Mouse (Mus musculus): Measurements from ENCODE around the gene Arf4. TPM values are rescaled to one million over a fixed set of nuclear protein-coding genes. Genes with fewer than 3 reads are reported as not detected.

Arf4 gene
- polyA plus RNA-seq (2012; rRNA removed) (302 and 353 TPM in 2 replicates), polyA plus RNA-seq (2014; fragmentation: Nextera tagmentation; extraction: Ambion mirVana) (670 and 708 TPM in 2 replicates)

- DNase-seq (ENCODE audit: low spot score) = peak; percentile 98
- peak; percentile 71; the same call in 1 of the 2 replicates for TF ChIP-seq POLR2A (IDR thresholded peaks at IDR 0.05; ENCODE audit: borderline replicate concordance, extremely low read depth, insufficient read depth, insufficient read length)
- under 1% methylated on average over 75 of the region's 83 CpGs for WGBS
These were observed at the start of gene Arf4 for GRCm38 (mm10) chr14:26637851-26638707. Gene Arf4 (plus strand): TSS chr14:26638074.

DNA sequence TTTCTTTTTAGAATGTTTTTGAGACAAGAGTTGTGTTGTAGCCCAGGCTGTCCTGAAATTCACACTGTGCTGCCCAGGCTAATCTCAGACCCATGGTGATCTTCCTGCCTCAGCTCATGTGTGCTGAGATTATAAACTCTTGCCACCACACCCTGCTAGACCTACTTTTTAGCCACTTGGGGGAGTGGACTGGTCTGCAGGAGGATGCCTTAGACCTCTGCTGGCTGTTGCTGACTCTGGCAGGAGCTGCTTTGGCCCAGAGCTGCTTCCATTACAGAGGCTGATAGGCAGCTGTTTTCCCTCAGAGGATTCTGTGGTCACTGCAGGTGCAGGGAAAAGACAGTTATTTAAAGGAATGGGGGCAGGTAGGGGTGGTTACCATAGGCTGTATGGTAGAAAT lies 46.5 kb upstream of the Arf4 start:
- Histone ChIP-seq H3K27ac (replicated peaks; ENCODE audit: low read depth, low read length) (no peak overlapping the region), H3K36me3 (ENCODE audit: control insufficient read depth, insufficient read depth, low read length) (peaks cover 11% of the 10 kb centered on the region), H3K4me3 (replicated peaks; ENCODE audit: low read length) (no peak overlapping the region), H3K4me1 (ENCODE audit: control insufficient read depth, insufficient read depth, low read length) (no peaks in the 10 kb centered on the region), H3K4me2 (replicated peaks; ENCODE audit: low read depth, low read length, severe bottlenecking) (no peak overlapping the region), H3K9ac (ENCODE audit: low read depth, low read length, severe bottlenecking) (no peak overlapping the region), H3K9me3 (ENCODE audit: control insufficient read depth, low read length) (no peaks in the 10 kb centered on the region), H3K27me3 (ENCODE audit: control insufficient read depth, insufficient read depth, low read length) (no peaks in the 10 kb centered on the region)
- ATAC-seq (ENCODE audit: low FRiP score, low read depth) = no peak
- no peak for TF ChIP-seq POLR2A (IDR thresholded peaks at IDR 0.05; ENCODE audit: borderline replicate concordance, extremely low read depth, insufficient read depth, insufficient read length)
- DNase-seq (ENCODE audit: low spot score) = no peak

More at GRCm38 (mm10) chr14:26637851-26638707, at the start of gene Arf4:
- H3K4me3 ChIP-seq (replicated peaks; ENCODE audit: low read length) = peak within 1 kb of the TSS; percentile 94
- peak; percentile 96 for ATAC-seq (ENCODE audit: low FRiP score, low read depth)
- H3K27me3 ChIP-seq (ENCODE audit: control insufficient read depth, insufficient read depth, low read length) = no peaks in the 10 kb centered on the region
- H3K36me3 ChIP-seq (ENCODE audit: control insufficient read depth, insufficient read depth, low read length) = 0 out of 2 replicates have a peak, but pooled peaks cover 2% of the 10 kb centered on the region
- peak within 1 kb of the TSS; percentile 95 for H3K9ac ChIP-seq (ENCODE audit: low read depth, low read length, severe bottlenecking)
- H3K27ac ChIP-seq (replicated peaks; ENCODE audit: low read depth, low read length) = peak within 1 kb of the TSS; percentile 96
- no peaks in the 10 kb centered on the region for H3K9me3 ChIP-seq (ENCODE audit: control insufficient read depth, low read length)
- H3K4me1 ChIP-seq (ENCODE audit: control insufficient read depth, insufficient read depth, low read length) = peaks cover 14% of the 10 kb centered on the region
- H3K4me2 ChIP-seq (replicated peaks; ENCODE audit: low read depth, low read length, severe bottlenecking) = peak within 1 kb of the TSS; percentile 68

GRCm38 (mm10) chr14:26593281-26593895 lies 44.5 kb upstream of the Arf4 start:
- Histone ChIP-seq H3K4me1 (ENCODE audit: control insufficient read depth, insufficient read depth, low read length) (no peaks in the 10 kb centered on the region), H3K27me3 (ENCODE audit: control insufficient read depth, insufficient read depth, low read length) (no peaks in the 10 kb centered on the region), H3K9me3 (ENCODE audit: control insufficient read depth, low read length) (no peaks in the 10 kb centered on the region), H3K36me3 (ENCODE audit: control insufficient read depth, insufficient read depth, low read length) (peaks cover 29% of the 10 kb centered on the region), H3K4me3 (replicated peaks; ENCODE audit: low read length) (no peak overlapping the region), H3K4me2 (replicated peaks; ENCODE audit: low read depth, low read length, severe bottlenecking) (no peak overlapping the region), H3K9ac (ENCODE audit: low read depth, low read length, severe bottlenecking) (no peak overlapping the region), H3K27ac (replicated peaks; ENCODE audit: low read depth, low read length) (no peak overlapping the region)
- no peak for ATAC-seq (ENCODE audit: low FRiP score, low read depth)
- no peak for DNase-seq (ENCODE audit: low spot score)
- 89% methylated on average over 2 of the region's 2 CpGs for WGBS
- no peak for TF ChIP-seq POLR2A (IDR thresholded peaks at IDR 0.05; ENCODE audit: borderline replicate concordance, extremely low read depth, insufficient read depth, insufficient read length)

- no peak for ATAC-seq (ENCODE audit: low FRiP score, low read depth)
- peaks cover 41% of the 10 kb centered on the region for H3K36me3 ChIP-seq (ENCODE audit: control insufficient read depth, insufficient read depth, low read length)
These were observed 42.7 kb upstream of the Arf4 start for GRCm38 (mm10) chr14:26595167-26595566.

DNA sequence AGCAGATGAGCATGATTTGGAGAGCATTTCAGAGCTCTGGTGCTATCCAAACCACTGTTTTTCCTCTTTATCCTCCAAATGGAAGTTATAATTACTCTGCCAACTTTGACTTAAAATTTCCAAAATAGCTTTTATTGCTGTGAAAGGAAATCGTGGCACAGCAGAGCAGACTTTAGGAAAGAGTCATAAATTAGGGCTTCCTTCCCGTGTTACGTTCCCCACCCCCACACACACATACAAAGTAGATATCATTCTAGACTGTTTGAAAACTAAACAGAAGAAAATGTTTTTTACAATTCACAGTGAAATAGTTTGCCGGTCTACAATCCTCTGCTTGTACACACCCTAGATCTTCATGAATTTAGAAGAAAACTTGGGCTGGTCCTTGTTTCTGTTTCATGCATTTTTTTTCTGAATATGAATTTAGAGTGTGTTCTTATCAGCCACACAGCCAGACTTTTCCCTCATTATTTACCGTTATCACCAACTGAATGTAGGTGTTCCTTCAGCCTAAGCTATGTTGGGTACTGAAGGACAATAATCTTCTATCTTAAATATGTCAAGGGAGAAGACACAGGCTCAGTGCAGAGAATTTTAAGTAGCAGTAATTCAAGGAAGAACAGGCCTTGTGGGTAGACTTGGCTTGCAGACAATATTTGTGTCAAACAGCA lies 42.0 kb upstream of the Arf4 start:
- WGBS = 71% methylated on average over 5 of the region's 5 CpGs
- Histone ChIP-seq H3K4me1 (ENCODE audit: control insufficient read depth, insufficient read depth, low read length) (no peaks in the 10 kb centered on the region), H3K27me3 (ENCODE audit: control insufficient read depth, insufficient read depth, low read length) (no peaks in the 10 kb centered on the region), H3K4me3 (replicated peaks; ENCODE audit: low read length) (no peak overlapping the region), H3K9me3 (ENCODE audit: control insufficient read depth, low read length) (no peaks in the 10 kb centered on the region), H3K9ac (ENCODE audit: low read depth, low read length, severe bottlenecking) (no peak overlapping the region), H3K27ac (replicated peaks; ENCODE audit: low read depth, low read length) (no peak overlapping the region), H3K36me3 (ENCODE audit: control insufficient read depth, insufficient read depth, low read length) (peaks cover 45% of the 10 kb centered on the region), H3K4me2 (replicated peaks; ENCODE audit: low read depth, low read length, severe bottlenecking) (no peak overlapping the region)
- no peak for DNase-seq (ENCODE audit: low spot score)
- no peak for TF ChIP-seq POLR2A (IDR thresholded peaks at IDR 0.05; ENCODE audit: borderline replicate concordance, extremely low read depth, insufficient read depth, insufficient read length)
- ATAC-seq (ENCODE audit: low FRiP score, low read depth) = no peak

More at GRCm38 (mm10) chr14:26595167-26595566, 42.7 kb upstream of the Arf4 start:
- Histone ChIP-seq H3K4me1 (ENCODE audit: control insufficient read depth, insufficient read depth, low read length) (no peaks in the 10 kb centered on the region), H3K9ac (ENCODE audit: low read depth, low read length, severe bottlenecking) (no peak overlapping the region), H3K27ac (replicated peaks; ENCODE audit: low read depth, low read length) (no peak overlapping the region), H3K9me3 (ENCODE audit: control insufficient read depth, low read length) (no peaks in the 10 kb centered on the region), H3K4me2 (replicated peaks; ENCODE audit: low read depth, low read length, severe bottlenecking) (no peak overlapping the region), H3K27me3 (ENCODE audit: control insufficient read depth, insufficient read depth, low read length) (no peaks in the 10 kb centered on the region), H3K4me3 (replicated peaks; ENCODE audit: low read length) (no peak overlapping the region)
- 91% methylated on average over 7 of the region's 7 CpGs for WGBS
- no peak for TF ChIP-seq POLR2A (IDR thresholded peaks at IDR 0.05; ENCODE audit: borderline replicate concordance, extremely low read depth, insufficient read depth, insufficient read length)
- DNase-seq (ENCODE audit: low spot score) = no peak

Measured in limb, embryonic 14.5 days (tissue).